Mouse (Mus musculus): ENCODE results near the gene Tor4a. TPM values are rescaled to one million over a fixed set of nuclear protein-coding genes. Genes with fewer than 3 reads are reported as not detected.
A peak's percentile ranks its signal among the peaks of the same experiment; 100 is the strongest.

Tor4a gene
- polyA plus RNA-seq, 1 experiment from 2014 or later, result 0.94 TPM

GRCm38 (mm10) chr2:25180478-25180903 lies 16.2 kb downstream of the Tor4a start, which contains the start of gene Nrarp:
Nrarp (plus strand) TSS chr2:25180758.
- Histone ChIP-seq H3K27ac (ENCODE audit: low read depth, low read length) (peak within 1 kb of the TSS; percentile 94), H3K4me2 (replicated peaks; ENCODE audit: low read depth, low read length) (peak within 1 kb of the TSS; percentile 83), H3K9me3 (ENCODE audit: control insufficient read depth, low read length) (no peaks in the 10 kb centered on the region), H3K27me3 (ENCODE audit: control insufficient read depth, insufficient read depth, low read length) (0 out of 2 replicates have a peak, but pooled peaks cover 3% of the 10 kb centered on the region), H3K4me1 (replicated peaks; ENCODE audit: control insufficient read depth, insufficient read depth, low read length) (peaks cover 30% of the 10 kb centered on the region), H3K4me3 (ENCODE audit: low read depth, low read length) (peak within 1 kb of the TSS; percentile 90), H3K9ac (ENCODE audit: low read depth, low read length) (peak within 1 kb of the TSS; percentile 86), H3K36me3 (ENCODE audit: control insufficient read depth, insufficient read depth, low read length) (0 out of 2 replicates have a peak, but pooled peaks cover 3% of the 10 kb centered on the region)
- peak; percentile 88 for ATAC-seq (ENCODE audit: low FRiP score)
- WGBS, result 0% methylated on average over 35 of the region's 35 CpGs
- DNase-seq (ENCODE audit: low spot score), result peak; percentile 95

- Histone ChIP-seq H3K27me3 (ENCODE audit: control insufficient read depth, insufficient read depth, low read length) (0 out of 2 replicates have a peak, but pooled peaks cover 3% of the 10 kb centered on the region), H3K36me3 (ENCODE audit: control insufficient read depth, insufficient read depth, low read length) (0 out of 2 replicates have a peak, but pooled peaks cover 3% of the 10 kb centered on the region), H3K9ac (ENCODE audit: low read depth, low read length) (peak overlapping the region; percentile 29), H3K9me3 (ENCODE audit: control insufficient read depth, low read length) (no peaks in the 10 kb centered on the region), H3K4me2 (replicated peaks; ENCODE audit: low read depth, low read length) (peak overlapping the region; percentile 83), H3K4me3 (ENCODE audit: low read depth, low read length) (peak overlapping the region; percentile 90), H3K27ac (ENCODE audit: low read depth, low read length) (peak overlapping the region; percentile 94; the same call in 1 of the 2 replicates), H3K4me1 (replicated peaks; ENCODE audit: control insufficient read depth, insufficient read depth, low read length) (peaks cover 27% of the 10 kb centered on the region)
- ATAC-seq (ENCODE audit: low FRiP score) (no peak), DNase-seq (ENCODE audit: low spot score) (no peak)
- 39% methylated on average over 15 of the region's 15 CpGs for WGBS
Measured at GRCm38 (mm10) chr2:25179566-25180217, 17.0 kb downstream of the Tor4a start.

- peak overlapping the region; percentile 50 for H3K9ac ChIP-seq (ENCODE audit: low read depth, low read length)
- peaks cover 27% of the 10 kb centered on the region for H3K4me1 ChIP-seq (replicated peaks; ENCODE audit: control insufficient read depth, insufficient read depth, low read length)
- H3K27me3 ChIP-seq (ENCODE audit: control insufficient read depth, insufficient read depth, low read length), result peaks cover 3% of the 10 kb centered on the region; the same call in 1 of the 2 replicates
- 0 out of 2 replicates have a peak overlapping the region, but pooled peaks have one; percentile 20 for H3K4me3 ChIP-seq (ENCODE audit: low read depth, low read length)
- no peaks in the 10 kb centered on the region for H3K36me3 ChIP-seq (ENCODE audit: control insufficient read depth, insufficient read depth, low read length)
- peak; percentile 51 for DNase-seq (ENCODE audit: low spot score)
- WGBS, result 18% methylated on average over 10 of the region's 10 CpGs
- H3K4me2 ChIP-seq (replicated peaks; ENCODE audit: low read depth, low read length), result peak overlapping the region; percentile 34
- peak overlapping the region; percentile 83 for H3K27ac ChIP-seq (ENCODE audit: low read depth, low read length)
- no peaks in the 10 kb centered on the region for H3K9me3 ChIP-seq (ENCODE audit: control insufficient read depth, low read length)
- ATAC-seq (ENCODE audit: low FRiP score), result no peak
Measured at GRCm38 (mm10) chr2:25178285-25178972, 18.3 kb downstream of the Tor4a start.

- H3K4me2 ChIP-seq (replicated peaks; ENCODE audit: low read depth, low read length), result peak overlapping the region; percentile 34
- peak overlapping the region; percentile 20 for H3K4me3 ChIP-seq (ENCODE audit: low read depth, low read length)
- peaks cover 27% of the 10 kb centered on the region for H3K4me1 ChIP-seq (replicated peaks; ENCODE audit: control insufficient read depth, insufficient read depth, low read length)
- no peaks in the 10 kb centered on the region for H3K9me3 ChIP-seq (ENCODE audit: control insufficient read depth, low read length)
- H3K9ac ChIP-seq (ENCODE audit: low read depth, low read length), result peak overlapping the region; percentile 50; the same call in 1 of the 2 replicates
- peak overlapping the region; percentile 83 for H3K27ac ChIP-seq (ENCODE audit: low read depth, low read length)
- peak; percentile 74 for DNase-seq (ENCODE audit: low spot score)
- peaks cover 3% of the 10 kb centered on the region; the same call in 1 of the 2 replicates for H3K27me3 ChIP-seq (ENCODE audit: control insufficient read depth, insufficient read depth, low read length)
- ATAC-seq (ENCODE audit: low FRiP score), result peak; percentile 18; the same call in 1 of the 2 replicates
- no peaks in the 10 kb centered on the region for H3K36me3 ChIP-seq (ENCODE audit: control insufficient read depth, insufficient read depth, low read length)
- 2% methylated on average over 6 of the region's 6 CpGs for WGBS
Measured at GRCm38 (mm10) chr2:25177685-25178084, 19.0 kb downstream of the Tor4a start.

- Histone ChIP-seq H3K9ac (ENCODE audit: low read depth, low read length) (peak overlapping the region; percentile 3; the same call in 1 of the 2 replicates), H3K4me1 (replicated peaks; ENCODE audit: control insufficient read depth, insufficient read depth, low read length) (peaks cover 27% of the 10 kb centered on the region), H3K9me3 (ENCODE audit: control insufficient read depth, low read length) (no peaks in the 10 kb centered on the region), H3K27me3 (ENCODE audit: control insufficient read depth, insufficient read depth, low read length) (peaks cover 3% of the 10 kb centered on the region; the same call in 1 of the 2 replicates), H3K4me3 (ENCODE audit: low read depth, low read length) (peak overlapping the region; percentile 20), H3K36me3 (ENCODE audit: control insufficient read depth, insufficient read depth, low read length) (no peaks in the 10 kb centered on the region), H3K4me2 (replicated peaks; ENCODE audit: low read depth, low read length) (peak overlapping the region; percentile 34), H3K27ac (ENCODE audit: low read depth, low read length) (peak overlapping the region; percentile 83)
- no peak for DNase-seq (ENCODE audit: low spot score)
- ATAC-seq (ENCODE audit: low FRiP score), result no peak
- 34% methylated on average over 4 of the region's 4 CpGs for WGBS
Measured at GRCm38 (mm10) chr2:25177076-25177475, 19.6 kb downstream of the Tor4a start.

GRCm38 (mm10) chr2:25176573-25176972 lies 20.1 kb downstream of the Tor4a start:
- Histone ChIP-seq H3K4me1 (replicated peaks; ENCODE audit: control insufficient read depth, insufficient read depth, low read length) (peaks cover 27% of the 10 kb centered on the region), H3K9ac (ENCODE audit: low read depth, low read length) (peak overlapping the region; percentile 7; the same call in 1 of the 2 replicates), H3K9me3 (ENCODE audit: control insufficient read depth, low read length) (no peaks in the 10 kb centered on the region), H3K27ac (ENCODE audit: low read depth, low read length) (peak overlapping the region; percentile 30; the same call in 1 of the 2 replicates), H3K36me3 (ENCODE audit: control insufficient read depth, insufficient read depth, low read length) (no peaks in the 10 kb centered on the region), H3K27me3 (ENCODE audit: control insufficient read depth, insufficient read depth, low read length) (peaks cover 3% of the 10 kb centered on the region; the same call in 1 of the 2 replicates), H3K4me3 (ENCODE audit: low read depth, low read length) (peak overlapping the region; percentile 20; the same call in 1 of the 2 replicates), H3K4me2 (replicated peaks; ENCODE audit: low read depth, low read length) (peak overlapping the region; percentile 34)
- ATAC-seq (ENCODE audit: low FRiP score) (no peak), DNase-seq (ENCODE audit: low spot score) (no peak)
- 74% methylated on average over 6 of the region's 6 CpGs for WGBS

- no peaks in the 10 kb centered on the region for H3K36me3 ChIP-seq (ENCODE audit: control insufficient read depth, insufficient read depth, low read length)
- H3K27ac ChIP-seq (ENCODE audit: low read depth, low read length), result no peak overlapping the region
- no peak overlapping the region for H3K4me2 ChIP-seq (replicated peaks; ENCODE audit: low read depth, low read length)
- H3K9me3 ChIP-seq (ENCODE audit: control insufficient read depth, low read length), result no peaks in the 10 kb centered on the region
- 70% methylated on average over 4 of the region's 4 CpGs for WGBS
- no peak overlapping the region for H3K4me3 ChIP-seq (ENCODE audit: low read depth, low read length)
- H3K9ac ChIP-seq (ENCODE audit: low read depth, low read length), result no peak overlapping the region
- H3K4me1 ChIP-seq (replicated peaks; ENCODE audit: control insufficient read depth, insufficient read depth, low read length), result peaks cover 29% of the 10 kb centered on the region
- no peak for ATAC-seq (ENCODE audit: low FRiP score)
- no peak for DNase-seq (ENCODE audit: low spot score)
- H3K27me3 ChIP-seq (ENCODE audit: control insufficient read depth, insufficient read depth, low read length), result no peaks in the 10 kb centered on the region; the same call in 1 of the 2 replicates
Measured at GRCm38 (mm10) chr2:25175690-25176078, 21.0 kb downstream of the Tor4a start.

GRCm38 (mm10) chr2:25174866-25175689 lies 21.6 kb downstream of the Tor4a start:
- H3K4me2 ChIP-seq (replicated peaks; ENCODE audit: low read depth, low read length), result no peak overlapping the region
- H3K9ac ChIP-seq (ENCODE audit: low read depth, low read length), result no peak overlapping the region
- peaks cover 33% of the 10 kb centered on the region for H3K4me1 ChIP-seq (replicated peaks; ENCODE audit: control insufficient read depth, insufficient read depth, low read length)
- ATAC-seq (ENCODE audit: low FRiP score) (no peak), DNase-seq (ENCODE audit: low spot score) (no peak)
- no peak overlapping the region for H3K27ac ChIP-seq (ENCODE audit: low read depth, low read length)
- H3K36me3 ChIP-seq (ENCODE audit: control insufficient read depth, insufficient read depth, low read length), result no peaks in the 10 kb centered on the region
- 49% methylated on average over 7 of the region's 7 CpGs for WGBS
- H3K4me3 ChIP-seq (ENCODE audit: low read depth, low read length), result no peak overlapping the region
- H3K27me3 ChIP-seq (ENCODE audit: control insufficient read depth, insufficient read depth, low read length), result no peaks in the 10 kb centered on the region; the same call in 1 of the 2 replicates
- no peaks in the 10 kb centered on the region for H3K9me3 ChIP-seq (ENCODE audit: control insufficient read depth, low read length)

Measured in hindbrain, embryonic 11.5 days (tissue).